Mouse (Mus musculus) frontal cortex, postnatal 36 days (tissue): ENCODE measurements at regions not wholly inside any gene's neighbourhood (a gene's known extent, or its start where the extent isn't known, plus 50 kb on each side); places are given as distances from the start of the nearest gene placed in this dataset.

Experiments
- DNase-seq, 2 experiments: peaks; one replicate each; pipeline ENCODE4 v3.0.0; 2022; ENCODE audit warnings: low spot score in 2 of 2

GRCm38 (mm10) chr13:85570886-85571527 lies 282.1 kb upstream of the Rasa1 start:
- DNase-seq, result no peak

- no peak for DNase-seq
Observed at GRCm38 (mm10) chr13:85557821-85558220, 268.9 kb upstream of the Rasa1 start.

DNA sequence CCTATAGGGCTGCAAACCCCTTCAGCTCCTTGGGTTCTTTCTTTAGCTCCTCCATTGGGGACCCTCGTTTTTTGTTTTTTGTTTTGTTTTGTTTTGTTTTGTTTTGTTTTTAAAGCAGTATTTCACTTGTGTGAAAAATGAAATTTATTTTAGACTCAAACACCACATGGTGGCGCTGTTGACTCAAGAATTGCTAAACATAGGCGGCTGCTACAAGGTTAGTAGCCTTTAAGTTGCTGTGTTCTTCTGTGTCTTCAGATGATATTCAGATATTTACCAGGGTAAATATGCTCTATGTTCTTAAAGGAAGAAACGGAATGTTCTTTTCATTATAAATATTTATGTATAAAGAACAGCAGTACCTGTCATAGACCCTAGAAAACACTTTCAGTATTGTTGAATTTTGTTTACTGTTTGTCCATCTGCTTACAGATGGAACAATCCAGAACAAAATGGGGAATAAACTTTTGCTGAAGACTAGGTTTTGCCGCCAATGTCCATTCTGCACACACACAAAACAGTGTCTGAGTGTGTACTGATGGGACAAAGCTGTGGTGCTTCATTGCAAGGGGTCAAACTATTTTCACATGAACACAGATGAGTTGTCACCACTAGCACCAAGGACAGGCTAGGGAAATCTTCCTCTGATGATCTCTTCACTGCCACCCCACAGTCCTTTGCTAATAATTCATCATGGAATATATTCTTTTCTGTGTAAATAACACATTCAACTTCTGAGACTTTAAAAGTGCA lies 267.3 kb upstream of the Rasa1 start:
- DNase-seq, result peak; percentile 31 to 54

DNA sequence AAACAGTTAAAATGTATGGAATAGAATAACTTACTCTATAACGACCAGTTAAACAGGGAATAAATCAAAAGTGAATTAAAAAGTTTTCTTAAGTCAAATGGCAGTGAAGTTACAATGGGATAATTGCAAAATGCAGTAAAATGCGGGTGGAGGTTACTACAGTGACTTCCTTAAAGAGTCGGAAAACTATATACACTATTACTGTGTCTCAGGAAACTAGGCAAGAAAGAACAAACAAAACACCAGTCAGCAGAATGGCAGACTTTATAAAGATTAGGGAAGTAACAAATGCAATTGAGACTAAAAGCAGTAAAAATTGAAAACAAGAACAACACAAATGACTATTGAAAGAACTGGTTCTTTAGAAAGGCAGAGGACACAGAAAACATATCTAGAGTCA lies 264.1 kb upstream of the Rasa1 start:
- DNase-seq, result no peak

DNA sequence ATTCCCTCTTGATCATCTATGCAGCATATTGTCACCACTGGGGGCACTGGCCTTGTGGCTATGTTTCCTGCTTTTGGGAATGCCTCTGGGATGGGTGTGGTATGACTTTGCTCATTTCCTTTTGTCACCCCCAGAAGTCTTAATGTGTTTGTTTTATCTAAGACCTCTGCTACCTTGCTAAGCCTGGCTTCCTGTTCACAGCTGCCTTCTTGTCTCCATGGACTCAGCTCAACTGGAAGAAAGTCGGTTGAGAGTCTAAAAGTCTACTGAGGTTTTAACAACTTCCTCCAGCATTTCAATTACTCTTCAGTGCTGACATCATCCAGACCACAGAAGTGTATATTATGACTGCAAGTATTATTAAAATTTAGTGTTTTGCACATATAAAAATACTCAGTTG lies 220.7 kb upstream of the Rasa1 start:
- DNase-seq, result no peak

DNA sequence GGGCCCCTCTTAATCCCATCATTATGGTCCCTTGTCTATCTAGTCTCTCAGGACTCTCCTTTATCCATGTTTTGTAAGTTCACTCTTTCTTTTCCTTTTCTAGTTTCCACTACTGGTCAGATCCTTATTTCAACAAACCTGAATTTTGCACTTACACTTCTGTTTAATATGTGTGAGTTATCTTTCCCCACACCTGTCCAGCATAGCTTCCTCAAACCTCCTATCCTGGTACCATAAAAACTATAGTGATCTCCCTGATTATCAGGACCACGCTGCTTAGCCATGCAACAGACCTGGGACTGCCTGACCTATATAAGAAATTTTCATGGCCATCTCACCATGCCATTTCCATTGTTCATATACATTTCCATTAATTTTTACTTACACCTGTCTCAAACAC lies 219.6 kb upstream of the Rasa1 start:
- no peak for DNase-seq

DNA sequence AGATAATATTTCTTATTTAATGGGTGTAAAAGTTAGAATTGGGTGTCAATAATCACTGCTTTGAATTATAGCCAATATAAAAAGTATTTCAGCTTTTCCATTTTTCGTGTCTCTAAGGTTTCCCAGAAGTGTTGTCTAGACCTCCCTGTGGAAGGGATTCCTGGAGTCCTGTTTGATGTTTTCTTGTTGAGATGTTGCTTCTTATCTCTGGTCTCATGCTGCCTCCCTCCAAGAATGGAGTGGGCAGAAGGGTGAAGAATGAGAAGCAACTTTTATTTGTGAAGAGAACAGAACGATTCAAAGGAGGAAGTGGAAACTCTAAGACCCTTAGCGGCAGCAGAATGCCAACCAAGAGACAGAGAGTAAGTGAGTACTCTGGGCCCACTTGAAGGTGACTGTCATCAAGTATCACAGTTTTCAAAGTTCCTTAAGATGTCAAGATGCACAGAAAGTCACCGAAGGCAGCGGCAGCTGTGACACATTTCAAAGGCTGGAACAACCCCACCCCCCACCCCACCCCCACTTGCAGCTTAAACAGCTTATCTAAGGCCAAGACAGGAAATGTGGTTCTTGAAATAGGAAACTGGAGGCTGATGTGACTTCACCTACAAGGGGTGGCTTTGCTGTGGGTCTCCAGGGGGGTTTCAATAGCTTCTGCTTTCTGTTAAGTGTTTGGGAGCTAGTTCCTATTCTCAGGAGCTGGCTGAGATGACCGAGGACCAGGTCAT lies 218.6 kb upstream of the Rasa1 start:
- no peak for DNase-seq

GRCm38 (mm10) chr13:85506875-85507274 lies 217.9 kb upstream of the Rasa1 start:
- DNase-seq, result no peak

GRCm38 (mm10) chr13:85506030-85506429 lies 217.1 kb upstream of the Rasa1 start:
- no peak for DNase-seq

- DNase-seq, result no peak
Observed at GRCm38 (mm10) chr13:85505046-85505445, 216.1 kb upstream of the Rasa1 start.

- no peak for DNase-seq
Observed at GRCm38 (mm10) chr13:85504001-85504400, 215.1 kb upstream of the Rasa1 start.

DNA sequence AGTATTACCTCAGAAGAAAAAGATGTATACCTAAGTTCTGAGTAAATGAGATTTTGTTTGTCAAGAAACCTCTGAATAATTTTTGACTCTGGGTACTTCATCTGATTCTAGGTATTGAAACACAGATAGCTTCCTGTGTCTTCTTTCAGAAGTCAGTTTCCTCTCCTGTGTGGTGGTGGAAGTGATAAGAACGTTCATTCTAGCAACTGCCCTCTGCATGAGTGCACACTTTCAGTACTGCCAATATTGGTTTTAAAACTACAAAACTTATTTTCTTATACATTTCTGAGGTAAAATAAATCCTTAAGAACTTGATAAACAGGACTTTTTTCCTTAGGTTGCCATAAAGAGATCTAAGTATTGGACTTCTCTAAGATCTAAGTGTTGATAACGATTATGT lies 209.8 kb upstream of the Rasa1 start:
- no peak for DNase-seq

- no peak for DNase-seq
Observed at GRCm38 (mm10) chr13:85484790-85485189, 195.9 kb upstream of the Rasa1 start.

- no peak for DNase-seq
Observed at GRCm38 (mm10) chr13:85483348-85483747, 194.4 kb upstream of the Rasa1 start.

DNA sequence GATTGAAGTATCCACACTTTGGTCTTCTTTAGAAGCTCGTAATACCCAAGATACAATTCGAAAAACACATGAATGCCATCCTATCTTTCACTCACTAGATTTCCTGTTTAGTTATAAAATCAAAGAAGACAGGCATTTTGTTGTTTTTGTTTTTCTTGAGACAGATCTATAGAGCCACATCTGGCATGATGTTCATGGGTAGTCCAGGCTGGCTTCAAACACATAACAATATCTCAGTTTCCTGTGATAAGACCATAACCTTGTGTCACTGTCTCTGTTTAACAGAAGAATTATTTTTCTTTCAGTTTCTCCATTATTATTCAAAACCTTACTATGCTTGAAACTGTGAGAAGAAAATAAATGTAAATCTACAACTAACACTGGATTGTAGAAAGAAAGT lies 190.5 kb upstream of the Rasa1 start:
- no peak for DNase-seq

GRCm38 (mm10) chr13:85476274-85476846 lies 187.4 kb upstream of the Rasa1 start:
- no peak for DNase-seq

GRCm38 (mm10) chr13:85471340-85471739 lies 182.4 kb upstream of the Rasa1 start:
- DNase-seq, result no peak

- no peak for DNase-seq
Observed at GRCm38 (mm10) chr13:85459387-85459786, 170.5 kb upstream of the Rasa1 start.

DNA sequence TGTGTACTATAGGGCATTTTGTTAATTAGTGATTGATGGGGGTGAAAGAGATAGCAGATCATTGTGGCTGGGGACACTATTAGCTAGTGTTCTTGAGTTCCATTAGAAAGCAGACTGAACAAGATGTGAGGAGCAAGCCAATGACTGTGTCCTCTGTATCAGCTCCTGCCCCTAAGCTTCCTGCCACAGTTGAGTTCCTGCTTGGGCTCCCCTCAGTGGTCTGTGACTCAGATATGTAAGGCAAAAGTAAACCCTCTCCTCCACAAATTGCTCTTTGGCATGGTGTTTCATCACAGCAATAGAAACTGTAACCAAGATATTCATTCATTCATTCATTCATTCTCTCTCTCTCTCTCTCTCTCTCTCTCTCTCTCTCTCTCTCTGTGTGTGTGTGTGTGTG lies 169.7 kb upstream of the Rasa1 start:
- DNase-seq, result no peak

DNA sequence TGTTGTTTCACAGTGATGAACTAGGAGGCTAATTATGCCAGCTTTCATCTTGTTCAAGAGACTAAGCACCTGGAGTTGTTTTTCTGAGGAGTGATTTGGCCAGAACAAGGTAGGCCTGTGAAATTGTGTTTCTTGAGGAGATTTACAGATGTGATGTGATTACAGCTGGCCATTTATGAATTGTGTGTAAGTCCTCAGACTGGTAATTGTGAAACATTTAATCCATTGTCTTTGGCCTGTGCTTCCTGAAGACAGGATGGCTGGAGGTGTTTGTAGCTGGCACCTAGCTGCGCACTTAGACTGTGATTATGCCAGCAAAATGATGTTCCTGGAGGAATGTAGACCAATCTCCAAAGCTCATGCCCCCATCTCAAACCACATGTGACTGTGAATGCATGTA lies 150.7 kb upstream of the Rasa1 start:
- no peak for DNase-seq

GRCm38 (mm10) chr13:85437875-85438274 lies 148.9 kb upstream of the Rasa1 start:
- DNase-seq, result no peak

- peak in 1 of 2 experiments; percentile 36 for DNase-seq
Observed at GRCm38 (mm10) chr13:85437009-85437408, 148.1 kb upstream of the Rasa1 start.

DNA sequence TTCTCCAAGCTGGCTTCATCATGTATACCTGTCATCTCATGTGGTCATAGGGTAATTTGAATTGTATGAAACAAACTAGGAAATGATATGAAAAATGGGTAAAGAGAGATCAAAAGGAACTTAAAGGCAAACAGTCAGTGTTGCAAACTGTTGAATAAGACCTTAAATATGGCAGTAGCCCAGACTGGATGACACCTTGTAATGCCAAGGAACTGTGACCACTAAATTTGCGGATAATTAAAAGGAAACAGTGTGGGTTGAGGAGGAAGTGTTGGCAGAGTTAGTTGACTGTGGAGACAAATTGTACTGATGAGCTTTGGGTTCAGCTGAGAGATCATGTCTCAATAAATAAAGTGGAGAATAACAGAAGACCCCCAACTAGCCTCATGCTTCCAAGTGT lies 147.3 kb upstream of the Rasa1 start:
- DNase-seq, result no peak
